ENCODE assay signal across 23 mouse cellular contexts in the genomic region with DNA sequence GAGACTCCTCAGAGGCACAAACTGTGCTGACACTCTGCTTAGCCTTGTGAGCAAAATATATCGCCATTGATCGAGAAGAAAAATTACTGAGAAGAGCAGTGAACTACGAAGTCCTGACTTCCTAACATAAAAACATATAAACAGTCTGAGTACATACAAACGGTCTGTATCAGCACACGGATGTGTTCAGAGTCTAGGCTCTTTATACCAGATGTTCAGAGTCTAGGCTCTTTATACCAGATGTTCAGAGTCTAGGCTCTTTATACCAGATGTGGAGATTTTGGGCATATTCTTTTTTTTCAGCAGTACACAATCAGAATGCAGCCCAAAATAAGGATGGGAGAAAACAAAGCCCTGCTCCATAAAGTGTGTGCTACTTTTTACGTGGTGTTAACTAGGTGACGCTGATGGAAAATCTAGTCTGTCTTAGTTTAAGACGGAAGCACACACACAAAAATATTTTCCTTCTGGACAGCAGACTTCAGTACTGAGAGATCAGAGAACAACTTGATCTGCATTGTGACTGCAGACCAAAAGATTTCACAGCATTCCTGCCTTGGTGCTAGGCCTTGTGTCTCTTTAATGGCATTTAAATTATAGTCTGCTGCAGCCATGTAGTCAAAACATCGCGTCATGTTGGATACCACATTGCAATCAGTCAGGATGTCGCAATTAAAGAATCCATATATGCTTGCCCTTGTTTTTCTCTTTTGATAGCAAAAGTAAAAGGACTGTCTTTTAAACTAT.
A peak's percentile ranks its signal among the peaks of the same experiment; 100 is the strongest.
DNase-seq lines count a peak whose midpoint lies in the region; ATAC-seq and TF ChIP-seq lines count a peak whose summit lies in the region.
"Had no signal": no experiment of that assay in that cellular context is flagged by ENCODE, and none has a peak within 500 bp of the region (broad histone marks: within the 10 kb centered on the region; RNA-seq: fewer than 3 reads in every experiment).

No protein-coding gene starts in this region.

- H3K9me3 ChIP-seq in embryonic facial prominence, embryonic 13.5 days = no peaks in the 10 kb centered on the region
- H3K9me3 ChIP-seq in embryonic facial prominence, embryonic 10.5 days = no peaks in the 10 kb centered on the region
- H3K9me3 ChIP-seq in neural tube, embryonic 13.5 days = no peaks in the 10 kb centered on the region
- H3K9me3 ChIP-seq: kidney, embryonic 15.5 days; liver, embryonic 12.5 days had no signal

- TF ChIP-seq CTCF in left cerebral cortex, adult 2 months (IDR thresholded peaks at IDR 0.05) = no peak

- 0 out of 2 replicates have a peak overlapping the region, but pooled peaks have one; percentile 12 for H3K27ac ChIP-seq in embryonic facial prominence, embryonic 13.5 days
- no peak overlapping the region for H3K27ac ChIP-seq in embryonic facial prominence, embryonic 10.5 days (replicated peaks)
- peak overlapping the region; percentile 47 for H3K27ac ChIP-seq in left cerebral cortex, adult 2 months
- H3K27ac ChIP-seq in neural tube, embryonic 13.5 days (replicated peaks) = 0 out of 2 replicates have a peak overlapping the region, but pooled peaks have one; percentile 28
- H3K27ac ChIP-seq: heart, adult 2 months; kidney, embryonic 15.5 days; liver, embryonic 12.5 days; stomach, postnatal 0 days had no signal

- H3K4me2 ChIP-seq in embryonic facial prominence, embryonic 13.5 days = no peak overlapping the region
- H3K4me2 ChIP-seq in neural tube, embryonic 13.5 days = no peak overlapping the region
- H3K4me2 ChIP-seq: kidney, embryonic 15.5 days; liver, embryonic 12.5 days had no signal

- peaks cover 33% of the 10 kb centered on the region for H3K36me3 ChIP-seq in embryonic facial prominence, embryonic 13.5 days
- H3K36me3 ChIP-seq in embryonic facial prominence, embryonic 10.5 days (replicated peaks) = peaks cover 63% of the 10 kb centered on the region
- peaks cover 37% of the 10 kb centered on the region for H3K36me3 ChIP-seq in neural tube, embryonic 13.5 days
- H3K36me3 ChIP-seq: liver, embryonic 12.5 days had no signal

- no peak overlapping the region for H3K9ac ChIP-seq in embryonic facial prominence, embryonic 13.5 days
- no peak overlapping the region for H3K9ac ChIP-seq in neural tube, embryonic 13.5 days
- H3K9ac ChIP-seq: kidney, embryonic 15.5 days; liver, embryonic 12.5 days had no signal

- no peak for ATAC-seq in embryonic facial prominence, embryonic 13.5 days (ENCODE audit: insufficient number of reproducible peaks, insufficient read depth, low FRiP score, low TSS enrichment, low read depth)
- ATAC-seq in neural tube, embryonic 13.5 days (ENCODE audit: low read depth) = no peak
- ATAC-seq: CD4-positive, CD25-positive, alpha-beta regulatory T cell, adult 4 months; hindbrain, embryonic 16.5 days; intestine, embryonic 16.5 days; liver, embryonic 12.5 days had no signal

- no peak overlapping the region for H3K4me3 ChIP-seq in embryonic facial prominence, embryonic 13.5 days
- no peak overlapping the region for H3K4me3 ChIP-seq in embryonic facial prominence, embryonic 10.5 days
- H3K4me3 ChIP-seq in left cerebral cortex, adult 2 months = no peak overlapping the region
- no peak overlapping the region for H3K4me3 ChIP-seq in neural tube, embryonic 13.5 days
- H3K4me3 ChIP-seq: heart, adult 2 months; kidney, embryonic 15.5 days; liver, embryonic 12.5 days had no signal

- DNase-seq in embryonic facial prominence, embryonic 10.5 days (ENCODE audit: low spot score) = no peak
- no peak for DNase-seq in left cerebral cortex, adult 2 months (ENCODE audit: extremely low spot score in 1 of 2, low spot score in 2 of 2)
- no peak for DNase-seq in left cerebral cortex, adult 18-20 months (ENCODE audit: low spot score in 2 of 2)
- DNase-seq in neural tube, embryonic 10.5 days (ENCODE audit: extremely low spot score, low spot score) = no peak
- DNase-seq in adrenal gland, adult 8-10 months = no peak
- no peak for DNase-seq in MN1 (ENCODE audit: low spot score)
- DNase-seq: adrenal gland, postnatal 25 days; cerebellum, adult 11-12 months; cerebellum, postnatal 14 days; embryo, embryonic 11 days; gastrocnemius, postnatal 25 days; heart, adult 2 months; heart, postnatal 36 days; layer of hippocampus, postnatal 36 days; thymus, postnatal 14 days had no signal

- 61% methylated on average over 11 of the region's 11 CpGs for WGBS in embryonic facial prominence, embryonic 13.5 days
- WGBS in embryonic facial prominence, embryonic 10.5 days = 85% methylated on average over 11 of the region's 11 CpGs
- 80% methylated on average over 11 of the region's 11 CpGs for WGBS in neural tube, embryonic 13.5 days

- H3K4me1 ChIP-seq in embryonic facial prominence, embryonic 13.5 days = peaks cover 16% of the 10 kb centered on the region; the same call in 1 of the 2 replicates
- 0 out of 2 replicates have a peak, but pooled peaks cover 4% of the 10 kb centered on the region for H3K4me1 ChIP-seq in embryonic facial prominence, embryonic 10.5 days
- H3K4me1 ChIP-seq in neural tube, embryonic 13.5 days (replicated peaks) = no peaks in the 10 kb centered on the region; the same call in 1 of the 2 replicates
- H3K4me1 ChIP-seq: kidney, embryonic 15.5 days; liver, embryonic 12.5 days had no signal

- intact Hi-C loops in left cerebral cortex, adult 2 months (cut with DNase I) = loop anchor here (2.0 kb wide), 1 partner anchor 25 kb away; no protein-coding TSS in a partner anchor

- H3K27me3 ChIP-seq in embryonic facial prominence, embryonic 13.5 days = no peaks in the 10 kb centered on the region
- no peaks in the 10 kb centered on the region for H3K27me3 ChIP-seq in embryonic facial prominence, embryonic 10.5 days (replicated peaks; ENCODE audit: low read depth, poor library complexity, severe bottlenecking)
- no peaks in the 10 kb centered on the region for H3K27me3 ChIP-seq in neural tube, embryonic 13.5 days
- H3K27me3 ChIP-seq: kidney, embryonic 15.5 days; liver, embryonic 12.5 days had no signal
